Mouse (Mus musculus): ENCODE results near the gene Olfr1045.

- TF ChIP-seq POLR2A (IDR thresholded peaks at IDR 0.05; ENCODE audit: insufficient read length, low read depth) (no peak), MAX (IDR thresholded peaks at IDR 0.05; ENCODE audit: low read depth) (no peak)
Measured at GRCm38 (mm10) chr2:86231301-86231700, 28.5 kb upstream of the Olfr1045 start, which contains the start of gene Olfr1047.
